Mouse (Mus musculus) hindbrain, embryonic 11.5 days (tissue): ENCODE results near the gene Lmo4. TPM values are rescaled to one million over a fixed set of nuclear protein-coding genes. Genes with fewer than 3 reads are reported as not detected.

Experiments used
- ATAC-seq: fragments of 200-750 bp; cut with Nextera tagmentation; 2 replicates; pipeline ENCODE4 v1.8.0; 2017; ENCODE audit warnings: mild to moderate bottlenecking, moderate TSS enrichment, moderate library complexity; ENCODE audit not compliant: low FRiP score
- DNase-seq: peaks from one replicate; pipeline ENCODE4 v3.0.0-alpha.2; 2015; ENCODE audit warnings: low spot score
- H3K27ac ChIP-seq: fragments of 300-500 bp; sonication (generic); 2 replicates; pipeline ENCODE4 v1.5.1; 2014; ENCODE audit warnings: mild to moderate bottlenecking, low read depth, low read length
- H3K27me3 ChIP-seq: fragments of 300-500 bp; sonication (generic); 2 replicates; pipeline ENCODE4 v1.6.1; 2014; ENCODE audit warnings: mild to moderate bottlenecking, low read length, moderate library complexity, mixed read lengths; ENCODE audit not compliant: control insufficient read depth, insufficient read depth
- H3K36me3 ChIP-seq: fragments of 300-500 bp; sonication (generic); 2 replicates; pipeline ENCODE4 v1.6.1; 2014; ENCODE audit warnings: mild to moderate bottlenecking, low read length, moderate library complexity, mixed read lengths; ENCODE audit not compliant: control insufficient read depth, insufficient read depth
- H3K4me1 ChIP-seq: fragments of 300-500 bp; sonication (generic); replicated peaks from 2 replicates; pipeline ENCODE4 v1.6.1; 2014; ENCODE audit warnings: low read length, mixed read lengths; ENCODE audit not compliant: control insufficient read depth, insufficient read depth
- H3K4me2 ChIP-seq: fragments of 300-500 bp; sonication (generic); replicated peaks from 2 replicates; pipeline ENCODE4 v1.6.1; 2014; ENCODE audit warnings: mild to moderate bottlenecking, low read depth, low read length
- H3K4me3 ChIP-seq: fragments of 300-500 bp; sonication (generic); 2 replicates; pipeline ENCODE4 v1.5.1; 2014; ENCODE audit warnings: low read depth, low read length
- H3K9ac ChIP-seq: fragments of 300-500 bp; sonication (generic); 2 replicates; pipeline ENCODE4 v1.6.1; 2014; ENCODE audit warnings: low read depth, low read length
- H3K9me3 ChIP-seq: fragments of 300-500 bp; sonication (generic); 2 replicates; pipeline ENCODE4 v1.6.1; 2016; ENCODE audit warnings: low read length; ENCODE audit not compliant: control insufficient read depth
- WGBS: fragments of 180-500 bp; shearing (Covaris S2); extraction: QIAGEN DNeasy Blood & Tissue Kit; methylation state at CpG from one replicate; pipeline ENCODE4 v1.1.7; 2014; 5-methylcytosine and 5-hydroxymethylcytosine counted together
- polyA plus RNA-seq: library from polyadenylated mRNA; unstranded; fragments of >200 nt; fragmentation: Nextera tagmentation; extraction: Ambion mirVana; gene quantifications from 2 replicates; pipeline ENCODE4 v1.2.1, GENCODE M21; 2014

Gene Lmo4
- polyA plus RNA-seq, 1 experiment from 2014 or later: 69.4 TPM

GRCm38 (mm10) chr3:144185327-144186152 is 19.5 kb downstream of the Lmo4 start:
- H3K27me3 ChIP-seq: no peaks in the 10 kb centered on the region
- H3K4me1 ChIP-seq: no peaks in the 10 kb centered on the region
- H3K27ac ChIP-seq: no peak overlapping the region
- WGBS: 72% methylated on average over 13 of the region's 13 CpGs
- no peaks in the 10 kb centered on the region for H3K9me3 ChIP-seq
- no peaks in the 10 kb centered on the region for H3K36me3 ChIP-seq
- no peak overlapping the region for H3K9ac ChIP-seq
- H3K4me3 ChIP-seq: no peak overlapping the region
- no peak overlapping the region for H3K4me2 ChIP-seq
- no peak for ATAC-seq
- no peak for DNase-seq

- Histone ChIP-seq H3K36me3 (no peaks in the 10 kb centered on the region), H3K27ac (no peak overlapping the region), H3K9me3 (no peaks in the 10 kb centered on the region), H3K4me3 (no peak overlapping the region), H3K4me2 (no peak overlapping the region), H3K9ac (no peak overlapping the region), H3K27me3 (no peaks in the 10 kb centered on the region), H3K4me1 (no peaks in the 10 kb centered on the region)
- whole genome bisulfite sequencing: 86% methylated on average over 4 of the region's 4 CpGs
- ATAC-seq: no peak
- DNase-seq: no peak
Observed at GRCm38 (mm10) chr3:144184918-144185317, 20.1 kb downstream of the Lmo4 start.

GRCm38 (mm10) chr3:144182229-144182628 is 22.8 kb downstream of the Lmo4 start:
- H3K9ac ChIP-seq: no peak overlapping the region
- no peaks in the 10 kb centered on the region for H3K27me3 ChIP-seq
- 77% methylated on average over 6 of the region's 6 CpGs for WGBS
- no peaks in the 10 kb centered on the region for H3K36me3 ChIP-seq
- ATAC-seq: no peak
- no peak overlapping the region for H3K4me2 ChIP-seq
- no peaks in the 10 kb centered on the region for H3K4me1 ChIP-seq
- no peak for DNase-seq
- no peak overlapping the region for H3K4me3 ChIP-seq
- no peak overlapping the region for H3K27ac ChIP-seq
- no peaks in the 10 kb centered on the region for H3K9me3 ChIP-seq

- Histone ChIP-seq H3K27ac (no peak overlapping the region), H3K4me1 (no peaks in the 10 kb centered on the region), H3K9ac (no peak overlapping the region), H3K27me3 (no peaks in the 10 kb centered on the region), H3K4me3 (no peak overlapping the region), H3K9me3 (no peaks in the 10 kb centered on the region), H3K4me2 (no peak overlapping the region), H3K36me3 (no peaks in the 10 kb centered on the region)
- ATAC-seq: no peak
- DNase-seq: no peak
- 65% methylated on average over 3 of the region's 3 CpGs for WGBS
Observed at GRCm38 (mm10) chr3:144178937-144179336, 26.1 kb downstream of the Lmo4 start.

GRCm38 (mm10) chr3:144173866-144174588 is 31.0 kb downstream of the Lmo4 start:
- no peak for DNase-seq
- Histone ChIP-seq H3K36me3 (no peaks in the 10 kb centered on the region), H3K27ac (no peak overlapping the region), H3K27me3 (no peaks in the 10 kb centered on the region), H3K4me1 (no peaks in the 10 kb centered on the region), H3K9me3 (no peaks in the 10 kb centered on the region), H3K4me3 (no peak overlapping the region), H3K9ac (no peak overlapping the region), H3K4me2 (no peak overlapping the region)
- WGBS: 80% methylated on average over 7 of the region's 7 CpGs
- ATAC-seq: no peak

GRCm38 (mm10) chr3:144173138-144173537 is 31.9 kb downstream of the Lmo4 start:
- H3K27ac ChIP-seq: no peak overlapping the region
- H3K4me2 ChIP-seq: no peak overlapping the region
- ATAC-seq (no peak), DNase-seq (no peak)
- H3K4me3 ChIP-seq: no peak overlapping the region
- H3K27me3 ChIP-seq: no peaks in the 10 kb centered on the region
- no peaks in the 10 kb centered on the region for H3K4me1 ChIP-seq
- no peaks in the 10 kb centered on the region for H3K9me3 ChIP-seq
- H3K36me3 ChIP-seq: no peaks in the 10 kb centered on the region
- 91% methylated on average over 11 of the region's 11 CpGs for WGBS
- no peak overlapping the region for H3K9ac ChIP-seq

GRCm38 (mm10) chr3:144171749-144172148 is 33.3 kb downstream of the Lmo4 start:
- WGBS: 88% methylated on average over 2 of the region's 2 CpGs
- H3K36me3 ChIP-seq: no peaks in the 10 kb centered on the region
- H3K4me1 ChIP-seq: no peaks in the 10 kb centered on the region
- no peak overlapping the region for H3K27ac ChIP-seq
- H3K4me2 ChIP-seq: no peak overlapping the region
- no peak overlapping the region for H3K4me3 ChIP-seq
- no peaks in the 10 kb centered on the region for H3K27me3 ChIP-seq
- ATAC-seq (no peak), DNase-seq (no peak)
- no peaks in the 10 kb centered on the region for H3K9me3 ChIP-seq
- no peak overlapping the region for H3K9ac ChIP-seq

GRCm38 (mm10) chr3:144170539-144170938 is 34.5 kb downstream of the Lmo4 start:
- WGBS: 91% methylated on average over 2 of the region's 2 CpGs
- Histone ChIP-seq H3K9me3 (no peaks in the 10 kb centered on the region), H3K27ac (no peak overlapping the region), H3K4me2 (no peak overlapping the region), H3K27me3 (no peaks in the 10 kb centered on the region), H3K9ac (no peak overlapping the region), H3K36me3 (no peaks in the 10 kb centered on the region), H3K4me1 (no peaks in the 10 kb centered on the region), H3K4me3 (no peak overlapping the region)
- ATAC-seq (no peak), DNase-seq (no peak)
